Mouse (Mus musculus) kidney, adult 18-20 months (tissue): ENCODE data around the gene Eef1akmt3.
A peak's percentile ranks its signal among the peaks of the same experiment; 100 is the strongest.
"Not testable (repeated sequence)": the region's sequence is repeated elsewhere in the genome, so short reads cannot be mapped to it uniquely, and the experiment has no call there.

Source experiments
- DNase-seq: peaks from one replicate; pipeline ENCODE4 v3.0.0; 2021

Gene Eef1akmt3

GRCm38 (mm10) chr10:127041274-127041766 is at the start of gene Eef1akmt3, which contains the start of gene Mettl1:
Gene Eef1akmt3, minus strand, starts transcription at chr10:127041513.
Gene Mettl1, plus strand, starts transcription at chr10:127041414.
- DNase-seq, result no peak

- DNase-seq, result peak; percentile 76
Measured at GRCm38 (mm10) chr10:127090560-127091411, 49.5 kb upstream of the Eef1akmt3 start.

- DNase-seq, result no peak
Measured at GRCm38 (mm10) chr10:127085633-127086032, 44.3 kb upstream of the Eef1akmt3 start.

- DNase-seq, result no peak
Measured at GRCm38 (mm10) chr10:127085052-127085451, 43.7 kb upstream of the Eef1akmt3 start.

- DNase-seq, result no peak
Measured at GRCm38 (mm10) chr10:127083915-127084306, 42.6 kb upstream of the Eef1akmt3 start.

- DNase-seq, result no peak
Measured at GRCm38 (mm10) chr10:127083292-127083914, 42.1 kb upstream of the Eef1akmt3 start.

- no peak for DNase-seq
Measured at GRCm38 (mm10) chr10:127081996-127082620, 40.8 kb upstream of the Eef1akmt3 start.

GRCm38 (mm10) chr10:127080901-127081780 is 39.8 kb upstream of the Eef1akmt3 start:
- no peak for DNase-seq

GRCm38 (mm10) chr10:127079665-127080391 is 38.5 kb upstream of the Eef1akmt3 start:
- DNase-seq, result no peak

GRCm38 (mm10) chr10:127078677-127079575 is 37.6 kb upstream of the Eef1akmt3 start:
- DNase-seq, result no peak

GRCm38 (mm10) chr10:127078001-127078676 is 36.8 kb upstream of the Eef1akmt3 start:
- DNase-seq, result no peak

- DNase-seq, result no peak
Measured at GRCm38 (mm10) chr10:127077515-127077914, 36.2 kb upstream of the Eef1akmt3 start.

GRCm38 (mm10) chr10:127076082-127076481 is 34.8 kb upstream of the Eef1akmt3 start:
- no peak for DNase-seq

GRCm38 (mm10) chr10:127075651-127076050 is 34.3 kb upstream of the Eef1akmt3 start:
- no peak for DNase-seq

GRCm38 (mm10) chr10:127075080-127075479 is 33.8 kb upstream of the Eef1akmt3 start, which contains the start of gene Agap2:
Gene Agap2, plus strand, starts transcription at chr10:127075284.
- DNase-seq, result no peak

- no peak for DNase-seq
Measured at GRCm38 (mm10) chr10:127073981-127074380, 32.7 kb upstream of the Eef1akmt3 start.

GRCm38 (mm10) chr10:127072969-127073368 is 31.7 kb upstream of the Eef1akmt3 start:
- not testable (repeated sequence) for DNase-seq

GRCm38 (mm10) chr10:127072270-127072669 is 31.0 kb upstream of the Eef1akmt3 start:
- not testable (repeated sequence) for DNase-seq

GRCm38 (mm10) chr10:127071203-127071602 is 29.9 kb upstream of the Eef1akmt3 start:
- DNase-seq, result no peak
